Mouse (Mus musculus): ENCODE data around the gene Mon1b. TPM values are rescaled to one million over a fixed set of nuclear protein-coding genes. Genes with fewer than 3 reads are reported as not detected.

The Mon1b gene
- total RNA-seq, 2 experiments from 2014 or later, result 3.1 to 3.2 TPM

- no peak for DNase-seq (ENCODE audit: low spot score)
These were observed 37.3 kb downstream of the Mon1b start for GRCm38 (mm10) chr8:113672599-113673255.

GRCm38 (mm10) chr8:113673300-113673699, 37.9 kb downstream of the Mon1b start:
- DNase-seq (ENCODE audit: low spot score), result no peak

- no peak for DNase-seq (ENCODE audit: low spot score)
These were observed 39.2 kb downstream of the Mon1b start for GRCm38 (mm10) chr8:113674611-113675010.

GRCm38 (mm10) chr8:113675281-113675680, 39.9 kb downstream of the Mon1b start:
- DNase-seq (ENCODE audit: low spot score), result no peak

- no peak for DNase-seq (ENCODE audit: low spot score)
These were observed 41.4 kb downstream of the Mon1b start for GRCm38 (mm10) chr8:113676811-113677210.

GRCm38 (mm10) chr8:113679361-113679760, 44.0 kb downstream of the Mon1b start:
- DNase-seq (ENCODE audit: low spot score), result no peak

- DNase-seq (ENCODE audit: low spot score), result no peak
These were observed 52.6 kb downstream of the Mon1b start for GRCm38 (mm10) chr8:113687889-113688542.

- no peak for DNase-seq (ENCODE audit: low spot score)
These were observed 53.1 kb downstream of the Mon1b start for GRCm38 (mm10) chr8:113688543-113688915.

- no peak for DNase-seq (ENCODE audit: low spot score)
These were observed 56.4 kb downstream of the Mon1b start for GRCm38 (mm10) chr8:113691622-113692343.

Other genes starting within 250 kb of the Mon1b start
- not detected for gene Syce1l, start 7.6 kb downstream of the Mon1b start, total RNA-seq (2021)
- gene Adamts18, start 213.2 kb downstream of the Mon1b start, total RNA-seq (2021), result not detected

Measured in gastrocnemius, adult 18-20 months (tissue).